Mouse (Mus musculus): ENCODE measurements around the gene Alg10b. TPM values are rescaled to one million over a fixed set of nuclear protein-coding genes. Genes with fewer than 3 reads are reported as not detected.

Gene Alg10b
- polyA plus RNA-seq, 1 experiment from 2014 or later = 50.6 TPM

DNA sequence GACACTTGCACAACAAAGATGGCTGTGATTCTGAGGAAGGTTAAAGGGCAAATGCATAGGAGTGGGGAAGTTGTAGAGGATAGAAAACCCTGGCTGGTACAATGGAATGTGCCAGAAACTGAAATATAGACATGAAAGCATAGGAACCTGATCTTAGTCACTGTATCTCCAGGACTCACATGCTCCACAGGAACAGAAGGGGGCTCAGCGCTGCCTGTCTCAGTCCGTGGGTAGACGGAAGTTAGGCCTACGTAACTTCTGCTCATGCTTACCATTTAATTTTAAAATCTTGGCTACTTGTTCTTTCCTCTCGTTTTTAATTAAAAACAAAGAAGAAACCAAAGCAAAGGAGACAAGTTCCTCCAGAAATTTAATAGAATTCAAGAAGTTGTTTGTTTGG lies 20.0 kb downstream of the Alg10b start:
- no peaks in the 10 kb centered on the region for H3K9me3 ChIP-seq (ENCODE audit: control insufficient read depth, low read length)
- no peak overlapping the region for H3K27ac ChIP-seq (ENCODE audit: low read depth, low read length)
- H3K27me3 ChIP-seq (ENCODE audit: control insufficient read depth, insufficient read depth, low read length) = no peaks in the 10 kb centered on the region
- H3K9ac ChIP-seq (ENCODE audit: low read depth, low read length) = no peak overlapping the region
- 90% methylated on average over 5 of the region's 5 CpGs for WGBS
- no peaks in the 10 kb centered on the region for H3K4me1 ChIP-seq (replicated peaks; ENCODE audit: control insufficient read depth, insufficient read depth, low read length)
- no peak overlapping the region for H3K4me2 ChIP-seq (replicated peaks; ENCODE audit: low read depth, low read length)
- H3K4me3 ChIP-seq (ENCODE audit: low read depth, low read length) = no peak overlapping the region
- DNase-seq (ENCODE audit: low spot score) (no peak), ATAC-seq (ENCODE audit: low FRiP score) (no peak)
- no peaks in the 10 kb centered on the region for H3K36me3 ChIP-seq (ENCODE audit: control insufficient read depth, insufficient read depth, low read length)

DNA sequence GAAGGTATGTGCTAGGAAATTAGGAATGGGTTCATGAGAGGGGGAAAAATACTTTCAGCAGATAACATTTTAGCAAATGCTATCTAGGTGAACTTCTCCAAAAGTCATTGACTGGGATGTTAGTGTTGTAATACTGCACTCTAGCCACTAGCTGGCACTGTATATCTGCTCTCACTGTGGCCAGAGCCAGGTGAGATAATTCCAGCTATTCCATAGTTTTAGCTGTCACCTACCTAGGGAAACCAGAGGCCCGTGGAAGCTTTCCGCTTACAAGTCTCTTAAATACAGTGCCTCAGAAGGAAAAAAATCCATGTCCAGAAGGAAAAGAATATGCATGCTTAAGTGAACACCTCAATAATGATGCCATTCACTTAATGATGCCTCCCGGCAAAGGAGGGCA lies 25.6 kb downstream of the Alg10b start:
- H3K9ac ChIP-seq (ENCODE audit: low read depth, low read length) = no peak overlapping the region
- H3K4me1 ChIP-seq (replicated peaks; ENCODE audit: control insufficient read depth, insufficient read depth, low read length) = no peaks in the 10 kb centered on the region
- ATAC-seq (ENCODE audit: low FRiP score) (no peak), DNase-seq (ENCODE audit: low spot score) (peak; percentile 48)
- no peaks in the 10 kb centered on the region for H3K9me3 ChIP-seq (ENCODE audit: control insufficient read depth, low read length)
- no peak overlapping the region for H3K27ac ChIP-seq (ENCODE audit: low read depth, low read length)
- H3K4me2 ChIP-seq (replicated peaks; ENCODE audit: low read depth, low read length) = no peak overlapping the region
- 54% methylated on average over 3 of the region's 3 CpGs for WGBS
- H3K36me3 ChIP-seq (ENCODE audit: control insufficient read depth, insufficient read depth, low read length) = no peaks in the 10 kb centered on the region
- no peaks in the 10 kb centered on the region for H3K27me3 ChIP-seq (ENCODE audit: control insufficient read depth, insufficient read depth, low read length)
- no peak overlapping the region for H3K4me3 ChIP-seq (ENCODE audit: low read depth, low read length)

DNA sequence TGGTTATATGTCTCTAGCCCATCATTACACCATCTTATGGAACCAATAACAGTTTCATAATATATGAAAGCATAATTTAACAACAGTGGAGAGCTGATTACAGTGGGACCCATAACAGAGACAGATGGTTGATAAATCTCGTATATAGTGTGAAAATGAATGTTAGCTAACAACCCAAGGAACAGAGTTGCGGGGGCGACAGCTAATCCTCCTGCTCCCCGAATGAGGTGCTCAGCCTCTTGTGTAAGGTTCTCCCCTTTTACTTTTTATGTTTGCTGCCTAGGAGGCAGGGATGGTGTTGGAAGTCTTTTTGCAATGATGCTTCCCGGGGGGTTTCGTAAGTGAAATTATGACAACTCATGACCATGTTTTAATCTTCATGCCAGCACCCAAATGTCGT lies 58.8 kb downstream of the Alg10b start:
- Histone ChIP-seq H3K27me3 (ENCODE audit: control insufficient read depth, insufficient read depth, low read length) (no peaks in the 10 kb centered on the region), H3K4me2 (replicated peaks; ENCODE audit: low read depth, low read length) (no peak overlapping the region), H3K36me3 (ENCODE audit: control insufficient read depth, insufficient read depth, low read length) (no peaks in the 10 kb centered on the region), H3K9me3 (ENCODE audit: control insufficient read depth, low read length) (no peaks in the 10 kb centered on the region), H3K27ac (ENCODE audit: low read depth, low read length) (no peak overlapping the region), H3K4me1 (replicated peaks; ENCODE audit: control insufficient read depth, insufficient read depth, low read length) (no peaks in the 10 kb centered on the region), H3K9ac (ENCODE audit: low read depth, low read length) (no peak overlapping the region), H3K4me3 (ENCODE audit: low read depth, low read length) (no peak overlapping the region)
- ATAC-seq (ENCODE audit: low FRiP score) (no peak), DNase-seq (ENCODE audit: low spot score) (no peak)
- 93% methylated on average over 7 of the region's 7 CpGs for WGBS
